Mouse (Mus musculus): ENCODE measurements around the gene Pde11a. TPM values are rescaled to one million over a fixed set of nuclear protein-coding genes. Genes with fewer than 3 reads are reported as not detected.

The Pde11a gene
- polyA plus RNA-seq, 1 experiment from 2014 or later = 0.18 TPM

DNA sequence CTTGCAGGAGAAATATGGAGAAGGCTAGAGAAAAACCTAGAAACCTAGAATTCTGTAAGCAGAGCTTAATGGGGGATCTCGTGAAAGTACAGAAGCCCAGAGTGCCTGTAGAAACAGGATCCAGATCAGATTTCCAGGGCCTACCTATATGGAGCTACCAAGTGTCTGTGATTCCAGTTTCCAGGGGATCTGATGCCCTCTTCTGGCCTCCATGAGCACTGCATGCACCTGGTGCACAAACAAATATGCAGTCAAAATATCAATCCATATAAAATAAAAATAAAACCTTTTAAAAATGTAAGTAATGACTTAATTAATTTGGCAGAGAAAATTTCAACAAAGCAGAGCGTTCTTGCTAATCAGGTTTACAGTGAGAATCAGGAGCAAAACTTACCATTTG is 23.5 kb upstream of the Pde11a start:
- Histone ChIP-seq H3K4me2 (no peak overlapping the region), H3K27me3 (no peaks in the 10 kb centered on the region), H3K36me3 (no peaks in the 10 kb centered on the region), H3K27ac (no peak overlapping the region), H3K4me1 (replicated peaks) (no peaks in the 10 kb centered on the region), H3K4me3 (no peak overlapping the region), H3K9ac (no peak overlapping the region), H3K9me3 (replicated peaks) (no peaks in the 10 kb centered on the region)
- no peak for ATAC-seq (replicated peaks; ENCODE audit: insufficient number of reproducible peaks, insufficient read depth, low FRiP score, low read depth)
- 42% methylated on average over 2 of the region's 2 CpGs for WGBS

DNA sequence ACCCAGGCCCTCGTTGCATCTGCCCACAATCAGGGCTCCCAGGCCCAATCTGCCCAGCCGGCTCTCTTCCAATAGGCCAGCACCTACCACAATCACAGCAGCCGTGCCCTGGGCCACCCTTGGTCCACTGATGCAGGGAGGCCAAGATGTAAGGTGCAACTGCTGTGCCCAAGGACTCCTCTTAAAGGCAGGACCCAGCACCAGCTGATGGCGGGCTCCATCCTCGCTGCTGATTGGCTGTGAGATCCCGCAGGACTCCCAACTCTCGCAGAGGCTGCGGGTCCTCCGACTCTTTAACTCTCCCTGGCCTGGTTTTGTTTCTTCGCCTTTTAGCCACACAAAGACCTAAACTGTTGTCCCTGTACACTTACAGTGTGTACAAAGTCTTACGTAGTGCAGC is 21.7 kb upstream of the Pde11a start, which contains the start of gene Cyct:
Gene Cyct, minus strand, starts transcription at position 225 of the 400 bp plus-strand sequence.
- no peak within 1 kb of the TSS for H3K9ac ChIP-seq
- no peaks in the 10 kb centered on the region for H3K9me3 ChIP-seq (replicated peaks)
- no peak within 1 kb of the TSS for H3K4me3 ChIP-seq
- no peaks in the 10 kb centered on the region for H3K36me3 ChIP-seq
- no peak for ATAC-seq (replicated peaks; ENCODE audit: insufficient number of reproducible peaks, insufficient read depth, low FRiP score, low read depth)
- WGBS = 80% methylated on average over 11 of the region's 11 CpGs
- no peaks in the 10 kb centered on the region for H3K27me3 ChIP-seq
- no peaks in the 10 kb centered on the region for H3K4me1 ChIP-seq (replicated peaks)
- no peak within 1 kb of the TSS for H3K27ac ChIP-seq
- no peak within 1 kb of the TSS for H3K4me2 ChIP-seq

DNA sequence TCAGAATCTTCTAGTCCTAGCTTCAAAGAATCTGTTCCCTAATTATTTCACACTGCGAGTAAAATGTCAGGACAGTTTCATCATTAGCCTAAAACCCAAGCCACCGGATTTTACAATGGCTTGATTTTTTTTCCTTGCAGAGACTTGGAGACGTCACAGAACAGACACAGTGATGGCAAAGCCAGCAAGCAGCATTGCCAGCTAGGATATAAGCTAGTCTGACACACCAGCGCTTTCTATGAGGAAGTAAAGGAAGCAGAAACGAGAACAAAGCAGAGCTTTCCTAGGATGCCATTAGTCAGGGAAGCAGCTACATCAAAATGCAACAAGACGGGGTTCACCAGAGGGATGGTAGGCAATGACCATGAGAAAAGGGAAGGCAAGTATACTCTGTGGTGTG is 9.3 kb upstream of the Pde11a start:
- Histone ChIP-seq H3K4me2 (no peak overlapping the region), H3K4me3 (no peak overlapping the region), H3K4me1 (replicated peaks) (no peaks in the 10 kb centered on the region), H3K27me3 (no peaks in the 10 kb centered on the region), H3K9me3 (replicated peaks) (no peaks in the 10 kb centered on the region), H3K9ac (no peak overlapping the region), H3K27ac (no peak overlapping the region), H3K36me3 (no peaks in the 10 kb centered on the region)
- ATAC-seq (replicated peaks; ENCODE audit: insufficient number of reproducible peaks, insufficient read depth, low FRiP score, low read depth) = no peak
- WGBS = 76% methylated on average over 6 of the region's 6 CpGs

DNA sequence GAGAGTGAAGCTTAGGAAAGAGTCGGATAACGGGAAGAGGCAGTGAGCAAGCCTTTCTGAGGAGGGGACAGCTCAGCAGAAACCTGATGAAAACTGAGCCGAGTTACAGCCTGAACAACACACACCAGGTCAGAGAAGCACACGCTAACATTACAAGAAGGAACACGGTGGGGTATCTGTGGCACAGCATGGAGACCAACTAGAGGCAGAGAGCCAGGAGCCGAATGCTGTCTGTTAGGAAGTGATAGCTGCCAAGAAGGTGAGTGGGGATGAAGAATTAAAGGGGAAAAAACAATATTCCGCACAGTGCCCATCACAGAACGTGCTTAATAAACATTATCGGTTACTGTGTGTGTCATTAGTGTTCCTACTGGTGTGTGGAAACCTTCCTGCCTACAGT is 3.6 kb upstream of the Pde11a start:
- no peaks in the 10 kb centered on the region for H3K9me3 ChIP-seq (replicated peaks)
- no peak for ATAC-seq (replicated peaks; ENCODE audit: insufficient number of reproducible peaks, insufficient read depth, low FRiP score, low read depth)
- no peak overlapping the region for H3K27ac ChIP-seq
- no peak overlapping the region for H3K4me3 ChIP-seq
- peaks cover 14% of the 10 kb centered on the region for H3K27me3 ChIP-seq
- peaks cover 9% of the 10 kb centered on the region for H3K4me1 ChIP-seq (replicated peaks)
- H3K4me2 ChIP-seq = no peak overlapping the region
- no peak overlapping the region for H3K9ac ChIP-seq
- 84% methylated on average over 9 of the region's 9 CpGs for WGBS
- H3K36me3 ChIP-seq = no peaks in the 10 kb centered on the region

GRCm38 (mm10) chr2:76334596-76334995 is 4.0 kb downstream of the Pde11a start:
- 79% methylated on average over 5 of the region's 5 CpGs for WGBS
- H3K9me3 ChIP-seq (replicated peaks) = no peaks in the 10 kb centered on the region
- no peak overlapping the region for H3K9ac ChIP-seq
- H3K4me2 ChIP-seq = no peak overlapping the region
- no peaks in the 10 kb centered on the region for H3K36me3 ChIP-seq
- no peak for ATAC-seq (replicated peaks; ENCODE audit: insufficient number of reproducible peaks, insufficient read depth, low FRiP score, low read depth)
- no peak overlapping the region for H3K27ac ChIP-seq
- peaks cover 20% of the 10 kb centered on the region for H3K27me3 ChIP-seq
- H3K4me3 ChIP-seq = no peak overlapping the region
- peaks cover 9% of the 10 kb centered on the region for H3K4me1 ChIP-seq (replicated peaks)

DNA sequence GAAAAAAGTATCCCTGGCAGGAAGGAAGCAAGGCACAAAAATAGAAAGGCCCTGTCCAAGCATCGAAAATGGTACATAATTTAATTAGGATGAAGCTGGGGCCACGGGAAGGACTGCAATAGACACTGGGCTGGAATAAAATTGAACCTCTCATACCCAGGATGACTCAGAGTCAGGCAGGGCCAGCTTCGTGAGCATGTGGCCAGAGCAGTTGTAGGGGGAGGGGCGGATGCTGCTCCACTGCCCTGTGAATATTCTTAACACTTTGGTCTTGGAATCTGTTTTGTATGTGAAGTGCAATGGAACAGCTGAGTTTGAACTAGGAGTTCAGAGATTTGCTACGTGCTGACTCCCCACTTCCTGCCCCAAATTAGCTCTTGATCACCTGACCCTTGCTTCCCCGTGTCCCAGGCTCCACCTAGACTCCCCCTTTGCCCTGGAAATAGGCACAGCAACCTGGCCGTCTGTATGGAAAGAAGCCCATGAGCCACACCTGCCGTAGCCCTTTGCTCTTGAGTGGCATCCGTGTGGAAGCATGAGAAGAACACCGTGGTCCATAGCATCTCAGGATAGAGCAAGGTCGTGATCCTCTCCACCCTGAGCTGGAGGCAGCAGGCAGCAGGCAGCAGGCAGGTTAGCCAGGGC is 6.3 kb downstream of the Pde11a start:
- H3K27me3 ChIP-seq = 0 out of 2 replicates have a peak, but pooled peaks cover 6% of the 10 kb centered on the region
- no peaks in the 10 kb centered on the region for H3K9me3 ChIP-seq (replicated peaks)
- H3K9ac ChIP-seq = no peak overlapping the region
- no peak overlapping the region for H3K27ac ChIP-seq
- H3K4me2 ChIP-seq = no peak overlapping the region
- WGBS = 53% methylated on average over 11 of the region's 11 CpGs
- H3K4me1 ChIP-seq (replicated peaks) = no peaks in the 10 kb centered on the region
- H3K36me3 ChIP-seq = no peaks in the 10 kb centered on the region
- no peak overlapping the region for H3K4me3 ChIP-seq
- no peak for ATAC-seq (replicated peaks; ENCODE audit: insufficient number of reproducible peaks, insufficient read depth, low FRiP score, low read depth)

- Histone ChIP-seq H3K4me3 (no peak overlapping the region), H3K27me3 (no peaks in the 10 kb centered on the region), H3K4me2 (no peak overlapping the region), H3K9ac (no peak overlapping the region), H3K36me3 (no peaks in the 10 kb centered on the region), H3K9me3 (replicated peaks) (no peaks in the 10 kb centered on the region), H3K4me1 (replicated peaks) (no peaks in the 10 kb centered on the region), H3K27ac (no peak overlapping the region)
- 82% methylated on average over 5 of the region's 5 CpGs for WGBS
- no peak for ATAC-seq (replicated peaks; ENCODE audit: insufficient number of reproducible peaks, insufficient read depth, low FRiP score, low read depth)
Observed at GRCm38 (mm10) chr2:76330081-76330480, 8.5 kb downstream of the Pde11a start.

DNA sequence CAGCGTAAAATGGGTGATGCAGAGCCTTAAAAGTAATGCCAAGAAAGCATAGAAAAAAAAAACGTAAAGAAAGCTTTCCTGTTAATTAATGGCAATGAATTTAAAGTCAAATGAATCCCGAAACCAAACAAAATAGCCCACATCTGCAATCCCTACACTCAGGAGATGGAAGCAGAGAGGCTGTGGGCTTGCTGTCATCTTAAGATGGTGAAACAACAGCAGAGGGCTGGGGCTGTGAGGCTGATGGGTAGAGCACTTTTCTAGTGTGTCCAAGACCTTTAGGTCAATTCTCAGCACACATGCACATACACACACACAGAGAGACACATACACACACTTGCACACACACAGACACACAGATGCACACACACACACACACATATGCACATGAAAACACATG is 12.4 kb downstream of the Pde11a start:
- WGBS = 70% methylated on average over 3 of the region's 3 CpGs
- no peaks in the 10 kb centered on the region for H3K9me3 ChIP-seq (replicated peaks)

DNA sequence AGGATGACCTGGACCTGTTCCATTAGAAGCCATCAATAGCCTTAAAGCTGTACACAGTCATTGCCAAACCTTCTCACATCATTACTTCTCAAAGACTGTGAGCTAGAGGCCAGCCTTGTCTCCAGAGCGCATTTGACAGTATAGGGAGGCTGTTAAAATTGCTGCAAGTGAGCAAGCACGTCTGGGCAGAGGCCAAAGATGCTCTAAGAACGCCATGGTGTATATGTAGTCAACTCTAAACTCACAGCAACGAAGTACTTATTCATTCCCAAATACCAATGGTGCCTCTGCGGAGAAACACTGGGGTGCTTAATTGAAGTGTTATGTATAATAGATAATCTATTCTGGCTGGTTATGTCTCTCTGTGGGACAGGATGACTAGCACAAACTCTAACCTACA is 14.1 kb downstream of the Pde11a start:
- Histone ChIP-seq H3K4me1 (replicated peaks) (no peaks in the 10 kb centered on the region), H3K27me3 (no peaks in the 10 kb centered on the region), H3K9me3 (replicated peaks) (no peaks in the 10 kb centered on the region), H3K36me3 (no peaks in the 10 kb centered on the region), H3K9ac (no peak overlapping the region), H3K4me2 (no peak overlapping the region), H3K27ac (no peak overlapping the region), H3K4me3 (no peak overlapping the region)
- WGBS = 85% methylated on average over 5 of the region's 5 CpGs
- no peak for ATAC-seq (replicated peaks; ENCODE audit: insufficient number of reproducible peaks, insufficient read depth, low FRiP score, low read depth)

More for the DNA sequence above, 12.4 kb downstream of the Pde11a start:
- H3K9ac ChIP-seq = no peak overlapping the region
- H3K27me3 ChIP-seq = no peaks in the 10 kb centered on the region
- no peak overlapping the region for H3K27ac ChIP-seq
- H3K4me2 ChIP-seq = no peak overlapping the region
- H3K4me1 ChIP-seq (replicated peaks) = no peaks in the 10 kb centered on the region
- ATAC-seq (replicated peaks; ENCODE audit: insufficient number of reproducible peaks, insufficient read depth, low FRiP score, low read depth) = no peak
- H3K36me3 ChIP-seq = no peaks in the 10 kb centered on the region
- no peak overlapping the region for H3K4me3 ChIP-seq

DNA sequence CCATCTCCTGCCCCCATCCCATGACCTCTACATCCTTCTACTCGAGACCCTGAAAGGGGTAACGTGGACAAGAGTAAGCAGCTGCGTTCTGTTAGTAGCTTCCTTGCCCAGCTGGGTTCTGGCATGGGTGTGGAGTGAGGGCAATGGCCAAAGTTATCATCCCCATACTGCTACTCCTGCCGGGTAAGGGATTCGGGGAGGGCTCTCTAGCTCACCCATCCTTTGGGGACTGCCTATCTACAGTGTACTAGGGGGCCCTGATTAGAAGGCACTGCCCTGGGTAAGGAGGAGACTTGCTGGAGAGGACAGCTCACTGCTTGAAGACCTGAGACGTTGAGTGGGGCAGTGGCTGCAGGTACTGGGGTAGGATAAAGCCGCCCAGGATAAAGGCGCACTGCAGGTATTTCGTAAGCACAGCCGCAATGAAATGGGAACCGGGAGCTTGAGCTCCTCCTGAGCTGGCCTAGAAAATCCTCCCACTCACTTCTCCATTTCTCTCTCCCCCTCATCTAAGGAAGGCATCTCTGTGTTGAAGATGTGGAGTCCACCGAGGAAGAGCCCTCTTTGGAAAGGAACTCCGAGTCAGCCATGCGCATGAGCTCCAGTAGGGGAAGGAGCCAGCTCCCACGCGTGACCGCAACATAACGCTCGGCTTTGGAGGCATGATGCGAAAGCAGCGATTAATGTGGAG is 15.2 kb downstream of the Pde11a start:
- Histone ChIP-seq H3K9me3 (replicated peaks) (no peaks in the 10 kb centered on the region), H3K27me3 (no peaks in the 10 kb centered on the region), H3K9ac (no peak overlapping the region), H3K4me2 (no peak overlapping the region), H3K36me3 (no peaks in the 10 kb centered on the region), H3K4me3 (no peak overlapping the region), H3K27ac (no peak overlapping the region), H3K4me1 (replicated peaks) (no peaks in the 10 kb centered on the region)
- 80% methylated on average over 21 of the region's 21 CpGs for WGBS
- no peak for ATAC-seq (replicated peaks; ENCODE audit: insufficient number of reproducible peaks, insufficient read depth, low FRiP score, low read depth)

DNA sequence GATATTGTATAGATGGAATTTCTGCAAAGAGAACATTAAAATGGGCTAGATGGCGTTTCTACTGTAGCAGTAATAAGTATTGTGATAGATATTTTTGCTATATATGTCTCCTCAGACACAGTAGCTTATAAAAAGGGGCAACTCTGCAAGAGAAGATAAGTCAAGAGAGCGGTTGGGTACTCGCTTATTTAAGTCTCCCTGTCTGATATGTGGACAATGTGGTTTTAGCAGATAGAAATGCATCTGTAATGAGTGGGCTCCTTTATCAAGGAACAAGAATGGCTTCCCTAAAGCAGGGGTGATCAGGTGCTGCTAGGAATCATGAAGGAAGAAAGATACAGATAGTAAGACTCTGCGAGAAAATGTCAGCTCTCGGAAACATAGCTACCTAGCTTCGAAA is 18.2 kb downstream of the Pde11a start:
- Histone ChIP-seq H3K4me3 (no peak overlapping the region), H3K27me3 (no peaks in the 10 kb centered on the region), H3K4me1 (replicated peaks) (no peaks in the 10 kb centered on the region), H3K27ac (no peak overlapping the region), H3K36me3 (no peaks in the 10 kb centered on the region), H3K9ac (no peak overlapping the region), H3K9me3 (replicated peaks) (no peaks in the 10 kb centered on the region), H3K4me2 (no peak overlapping the region)
- 80% methylated on average over 6 of the region's 6 CpGs for WGBS
- ATAC-seq (replicated peaks; ENCODE audit: insufficient number of reproducible peaks, insufficient read depth, low FRiP score, low read depth) = no peak

DNA sequence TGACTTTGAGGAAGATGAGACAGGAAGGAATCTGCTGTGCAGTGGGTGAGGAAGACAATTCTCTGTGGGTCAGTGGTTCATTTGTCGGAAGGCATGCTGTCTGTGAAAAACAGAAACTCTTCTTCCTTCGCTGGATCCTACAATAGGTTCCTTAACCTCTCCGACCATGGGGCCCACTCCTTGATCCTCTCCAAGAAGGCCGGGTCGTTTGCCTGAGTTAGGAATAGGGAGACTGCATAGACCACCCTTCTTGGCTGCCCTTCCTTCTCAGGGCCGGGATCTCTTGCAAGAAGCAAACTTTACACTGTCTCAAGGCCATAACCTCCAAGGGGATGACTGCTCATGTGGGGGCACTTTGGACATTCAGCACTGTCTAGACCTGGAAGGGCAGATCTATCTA is 19.3 kb downstream of the Pde11a start:
- no peaks in the 10 kb centered on the region for H3K9me3 ChIP-seq (replicated peaks)
- ATAC-seq (replicated peaks; ENCODE audit: insufficient number of reproducible peaks, insufficient read depth, low FRiP score, low read depth) = no peak
- no peaks in the 10 kb centered on the region for H3K4me1 ChIP-seq (replicated peaks)
- no peak overlapping the region for H3K27ac ChIP-seq
- no peak overlapping the region for H3K9ac ChIP-seq
- no peak overlapping the region for H3K4me3 ChIP-seq
- no peak overlapping the region for H3K4me2 ChIP-seq
- H3K27me3 ChIP-seq = no peaks in the 10 kb centered on the region
- no peaks in the 10 kb centered on the region for H3K36me3 ChIP-seq
- WGBS = 87% methylated on average over 6 of the region's 6 CpGs

Data from heart, embryonic 15.5 days (tissue).